Mouse (Mus musculus) embryonic facial prominence, embryonic 15.5 days (tissue): ENCODE measurements around the gene Tnc. TPM values are rescaled to one million over a fixed set of nuclear protein-coding genes. Genes with fewer than 3 reads are reported as not detected.

Experiments used
- ATAC-seq: fragments of 200-750 bp; cut with Nextera tagmentation; 2 replicates; pipeline ENCODE4 v1.8.0; 2017; ENCODE audit warnings: low read depth, moderate TSS enrichment; ENCODE audit not compliant: insufficient number of reproducible peaks, low FRiP score, low TSS enrichment
- H3K27ac ChIP-seq: fragments of 300-500 bp; sonication (generic); replicated peaks from 2 replicates; pipeline ENCODE4 v1.5.1; 2015; ENCODE audit warnings: mild to moderate bottlenecking, inconsistent platforms
- H3K27me3 ChIP-seq: fragments of 300-500 bp; sonication (generic); 2 replicates; pipeline ENCODE4 v1.6.1; 2015; ENCODE audit warnings: inconsistent platforms
- H3K36me3 ChIP-seq: fragments of 300-500 bp; sonication (generic); 2 replicates; pipeline ENCODE4 v1.6.1; 2015; ENCODE audit warnings: mild to moderate bottlenecking, inconsistent platforms
- H3K4me1 ChIP-seq: fragments of 300-500 bp; sonication (generic); 2 replicates; pipeline ENCODE4 v1.6.1; 2015; ENCODE audit warnings: inconsistent platforms
- H3K4me2 ChIP-seq: fragments of 300-500 bp; sonication (generic); replicated peaks from 2 replicates; pipeline ENCODE4 v1.6.1; 2015; ENCODE audit warnings: mild to moderate bottlenecking, inconsistent platforms
- H3K4me3 ChIP-seq: fragments of 300-500 bp; sonication (generic); replicated peaks from 2 replicates; pipeline ENCODE4 v1.5.1; 2015; ENCODE audit warnings: mild to moderate bottlenecking, inconsistent platforms
- H3K9ac ChIP-seq: fragments of 300-500 bp; sonication (generic); 2 replicates; pipeline ENCODE4 v1.6.1; 2015; ENCODE audit warnings: inconsistent platforms
- H3K9me3 ChIP-seq: fragments of 300-500 bp; sonication (generic); replicated peaks from 2 replicates; pipeline ENCODE4 v1.6.1; 2016; ENCODE audit warnings: inconsistent platforms
- WGBS: fragments of 180-500 bp; shearing (Covaris S2); methylation state at CpG from one replicate; pipeline ENCODE4 v1.1.7; 2015; 5-methylcytosine and 5-hydroxymethylcytosine counted together
- polyA plus RNA-seq: library from polyadenylated mRNA; unstranded; fragments of >200 nt; fragmentation: Nextera tagmentation; extraction: Ambion mirVana; gene quantifications from 2 replicates; pipeline ENCODE4 v1.2.1, GENCODE M21; 2015

The Tnc gene
- polyA plus RNA-seq, 1 experiment from 2014 or later = 63.5 TPM

DNA sequence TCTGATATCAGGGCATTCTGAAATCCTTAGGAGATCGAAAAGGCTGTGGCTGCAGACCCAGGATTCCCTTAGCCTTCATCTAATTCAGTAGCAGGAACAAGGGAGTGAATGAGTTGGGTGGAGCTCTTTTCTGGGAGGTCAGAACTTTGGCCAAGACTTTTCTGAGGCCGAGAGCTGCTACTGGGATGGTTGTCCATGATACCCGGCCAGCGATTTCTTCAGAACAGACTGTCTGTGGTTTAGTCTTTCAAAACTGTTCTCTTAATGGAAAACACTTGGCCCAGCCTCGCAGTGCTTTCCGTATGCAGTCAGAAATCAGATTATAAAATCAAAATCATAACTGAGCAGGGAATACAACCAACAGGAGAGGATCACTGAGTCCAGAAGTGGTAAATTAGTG lies 21.2 kb downstream of the Tnc start:
- H3K4me1 ChIP-seq = peaks cover 8% of the 10 kb centered on the region; the same call in 1 of the 2 replicates
- no peak overlapping the region for H3K9ac ChIP-seq
- ATAC-seq = no peak
- H3K27ac ChIP-seq = no peak overlapping the region; the same call in 1 of the 2 replicates
- no peaks in the 10 kb centered on the region for H3K27me3 ChIP-seq
- H3K4me3 ChIP-seq = no peak overlapping the region
- no peaks in the 10 kb centered on the region for H3K9me3 ChIP-seq
- no peaks in the 10 kb centered on the region for H3K36me3 ChIP-seq
- 37% methylated on average over 6 of the region's 6 CpGs for WGBS
- no peak overlapping the region for H3K4me2 ChIP-seq

DNA sequence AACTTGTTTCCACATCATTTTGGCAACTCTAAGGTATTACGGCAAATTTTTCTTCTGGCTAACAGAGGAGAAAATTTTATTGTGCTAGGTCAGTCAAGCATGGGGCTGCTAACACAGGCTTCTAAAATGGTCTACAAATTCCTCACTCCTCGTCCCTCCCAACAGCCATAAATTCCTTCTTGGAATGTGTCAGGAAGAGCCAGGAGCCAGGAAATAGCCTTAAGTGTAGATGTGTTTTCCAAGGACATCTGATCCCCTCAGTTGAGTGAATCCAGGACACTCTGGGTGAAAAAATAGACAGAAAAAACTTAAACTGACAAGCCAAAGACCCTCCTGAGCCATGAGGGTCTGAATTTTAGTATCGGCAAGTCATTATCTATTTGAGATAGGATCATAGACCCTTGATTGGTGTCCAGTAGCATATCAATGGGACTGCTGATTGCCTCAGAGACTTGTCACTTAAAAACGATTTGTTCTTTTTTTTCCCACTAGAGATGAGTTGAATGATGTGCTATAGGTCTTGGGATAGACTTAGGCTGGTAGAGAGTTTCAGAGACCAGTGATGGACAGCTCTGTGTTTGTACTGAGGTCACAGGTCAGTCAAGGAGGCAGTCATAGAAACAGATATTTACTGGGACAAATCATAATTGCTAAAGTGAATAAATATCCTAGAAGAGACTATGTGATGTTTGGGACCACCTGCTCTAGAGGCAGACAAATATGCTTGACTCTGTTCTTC lies 22.6 kb downstream of the Tnc start:
- Histone ChIP-seq H3K27ac (no peak overlapping the region), H3K4me1 (peaks cover 2% of the 10 kb centered on the region; the same call in 1 of the 2 replicates), H3K9ac (no peak overlapping the region), H3K4me3 (no peak overlapping the region), H3K36me3 (no peaks in the 10 kb centered on the region), H3K4me2 (no peak overlapping the region), H3K27me3 (no peaks in the 10 kb centered on the region), H3K9me3 (no peaks in the 10 kb centered on the region)
- 69% methylated on average over 4 of the region's 4 CpGs for WGBS
- ATAC-seq = no peak

DNA sequence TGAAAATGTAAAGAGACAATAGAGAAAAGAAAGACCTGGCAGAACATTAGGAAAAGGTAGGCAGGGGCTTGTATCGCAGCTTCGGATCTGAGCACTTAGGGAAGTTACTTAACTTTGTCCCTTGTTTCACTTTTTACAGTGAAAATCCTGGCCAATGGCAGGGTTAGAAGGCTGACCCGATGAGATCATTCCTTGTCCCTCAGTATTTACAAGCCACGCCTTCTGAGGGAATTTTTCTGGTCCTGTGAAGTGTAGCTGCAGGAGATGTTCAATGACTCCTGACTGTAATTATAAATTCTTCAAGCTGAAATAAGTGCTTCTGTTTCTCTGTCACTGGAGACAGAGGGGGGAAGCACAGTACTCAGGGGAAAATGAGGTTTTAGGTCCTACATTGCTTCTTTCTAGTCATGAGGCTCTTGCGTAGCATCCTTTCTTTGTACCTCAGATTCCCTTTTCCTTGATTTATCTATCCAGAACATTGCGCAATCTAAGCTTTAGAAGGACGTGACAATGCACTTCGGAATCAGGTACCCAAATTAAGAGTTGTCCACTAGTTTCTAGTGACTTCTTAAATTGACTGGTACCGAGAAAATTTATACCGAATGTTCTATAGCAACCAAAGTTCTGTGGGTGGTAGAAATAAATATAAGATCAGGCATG lies 25.8 kb downstream of the Tnc start:
- peaks cover 3% of the 10 kb centered on the region; the same call in 1 of the 2 replicates for H3K36me3 ChIP-seq
- no peaks in the 10 kb centered on the region for H3K27me3 ChIP-seq
- H3K9me3 ChIP-seq = no peaks in the 10 kb centered on the region
- H3K9ac ChIP-seq = no peak overlapping the region
- H3K4me2 ChIP-seq = no peak overlapping the region
- no peaks in the 10 kb centered on the region for H3K4me1 ChIP-seq
- no peak overlapping the region for H3K27ac ChIP-seq
- WGBS = 82% methylated on average over 10 of the region's 10 CpGs
- ATAC-seq = no peak
- H3K4me3 ChIP-seq = no peak overlapping the region

DNA sequence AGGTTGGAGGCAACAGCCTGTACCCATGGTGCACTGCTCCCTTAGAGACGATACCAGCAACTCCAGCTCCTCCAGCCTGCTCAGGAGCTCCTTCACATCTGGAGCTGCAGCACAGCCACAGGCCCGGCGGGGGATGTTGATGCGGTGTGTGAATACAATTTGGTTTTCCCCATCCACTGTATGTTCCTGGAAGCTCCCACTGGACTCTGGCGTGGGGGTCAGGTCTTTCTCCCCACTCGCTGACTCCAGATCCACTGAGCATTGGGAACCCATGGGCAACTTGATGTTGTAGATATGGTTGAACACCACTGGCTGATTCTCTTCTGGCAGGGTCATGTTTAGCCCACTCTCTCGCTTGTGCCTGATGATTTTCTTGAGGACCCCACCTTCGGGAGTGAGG lies 26.7 kb downstream of the Tnc start:
- ATAC-seq = no peak
- Histone ChIP-seq H3K36me3 (peaks cover 3% of the 10 kb centered on the region; the same call in 1 of the 2 replicates), H3K4me2 (no peak overlapping the region), H3K4me3 (no peak overlapping the region), H3K9ac (no peak overlapping the region), H3K9me3 (no peaks in the 10 kb centered on the region), H3K4me1 (no peaks in the 10 kb centered on the region), H3K27me3 (no peaks in the 10 kb centered on the region), H3K27ac (no peak overlapping the region)
- WGBS = 89% methylated on average over 8 of the region's 8 CpGs

DNA sequence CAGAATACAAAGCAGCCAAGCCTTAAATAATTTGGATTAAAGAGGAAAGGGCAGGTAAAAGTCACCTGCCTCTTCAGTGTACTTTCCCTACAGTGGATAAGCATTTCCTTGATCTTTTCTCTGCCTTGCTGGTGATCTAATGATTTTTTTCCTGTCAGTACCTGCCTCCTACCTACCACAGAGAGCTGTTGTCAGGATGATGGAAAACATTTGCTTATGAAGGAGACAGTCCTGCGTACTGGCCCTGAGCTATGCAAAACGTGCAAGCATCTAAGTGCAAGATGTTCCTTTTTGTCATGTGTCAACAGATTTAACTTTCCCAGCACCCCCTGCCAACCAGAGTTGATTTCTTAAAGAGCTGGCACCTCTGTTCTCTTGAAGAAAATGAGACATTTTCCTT lies 35.5 kb downstream of the Tnc start:
- Histone ChIP-seq H3K27me3 (no peaks in the 10 kb centered on the region), H3K4me3 (no peak overlapping the region), H3K4me2 (no peak overlapping the region), H3K9me3 (no peaks in the 10 kb centered on the region), H3K9ac (no peak overlapping the region), H3K36me3 (peaks cover 7% of the 10 kb centered on the region), H3K4me1 (no peaks in the 10 kb centered on the region), H3K27ac (no peak overlapping the region)
- ATAC-seq = no peak
- 38% methylated on average over 2 of the region's 2 CpGs for WGBS

DNA sequence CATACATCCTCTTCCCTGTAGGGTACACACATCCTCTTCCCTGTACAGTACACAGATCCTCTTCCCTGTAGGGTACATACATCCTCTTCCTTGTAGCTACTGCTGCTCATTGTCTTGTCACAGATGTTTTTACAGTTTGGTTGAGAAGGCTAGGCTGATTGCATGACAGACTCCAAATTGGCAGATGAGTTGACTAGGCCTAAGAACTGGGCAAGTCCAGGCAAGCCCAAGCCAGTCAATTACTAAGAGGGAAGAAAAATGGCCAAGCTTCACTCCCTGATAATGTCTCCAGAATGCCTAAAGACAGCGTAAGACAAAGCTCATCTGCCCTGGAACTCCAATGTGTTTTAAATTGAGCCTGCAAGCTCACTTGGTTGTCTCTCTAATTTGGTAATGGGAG lies 36.9 kb downstream of the Tnc start:
- H3K27me3 ChIP-seq = no peaks in the 10 kb centered on the region
- no peak overlapping the region for H3K4me2 ChIP-seq
- no peak overlapping the region for H3K4me3 ChIP-seq
- H3K4me1 ChIP-seq = no peaks in the 10 kb centered on the region
- WGBS = 64% methylated on average over 1 of the region's 1 CpGs
- peaks cover 10% of the 10 kb centered on the region for H3K36me3 ChIP-seq
- ATAC-seq = no peak
- no peak overlapping the region for H3K9ac ChIP-seq
- H3K9me3 ChIP-seq = no peaks in the 10 kb centered on the region
- no peak overlapping the region for H3K27ac ChIP-seq

DNA sequence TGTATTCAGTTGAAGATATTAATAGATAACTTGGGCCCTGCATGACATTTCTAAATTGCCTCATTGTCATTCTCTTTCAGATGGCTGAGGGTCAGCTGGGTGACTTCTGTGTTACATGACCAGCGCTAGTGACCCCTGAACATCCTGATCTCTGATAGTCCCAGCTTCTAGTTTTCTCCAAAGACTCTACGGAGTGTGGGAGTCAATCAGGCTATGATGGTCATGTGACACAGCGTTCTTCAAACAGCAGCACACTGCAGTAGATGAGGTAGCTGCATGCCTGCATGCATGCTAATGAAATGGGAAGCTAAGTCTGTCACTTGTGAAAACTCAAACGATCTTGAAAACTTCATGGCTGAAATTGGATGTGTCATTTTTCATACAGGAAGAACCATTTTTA lies 41.6 kb downstream of the Tnc start:
- Histone ChIP-seq H3K36me3 (peaks cover 7% of the 10 kb centered on the region; the same call in 1 of the 2 replicates), H3K4me1 (0 out of 2 replicates have a peak, but pooled peaks cover 5% of the 10 kb centered on the region), H3K4me3 (no peak overlapping the region), H3K27ac (no peak overlapping the region), H3K27me3 (no peaks in the 10 kb centered on the region), H3K9me3 (no peaks in the 10 kb centered on the region), H3K9ac (no peak overlapping the region), H3K4me2 (no peak overlapping the region)
- WGBS = 86% methylated on average over 4 of the region's 4 CpGs
- ATAC-seq = no peak

DNA sequence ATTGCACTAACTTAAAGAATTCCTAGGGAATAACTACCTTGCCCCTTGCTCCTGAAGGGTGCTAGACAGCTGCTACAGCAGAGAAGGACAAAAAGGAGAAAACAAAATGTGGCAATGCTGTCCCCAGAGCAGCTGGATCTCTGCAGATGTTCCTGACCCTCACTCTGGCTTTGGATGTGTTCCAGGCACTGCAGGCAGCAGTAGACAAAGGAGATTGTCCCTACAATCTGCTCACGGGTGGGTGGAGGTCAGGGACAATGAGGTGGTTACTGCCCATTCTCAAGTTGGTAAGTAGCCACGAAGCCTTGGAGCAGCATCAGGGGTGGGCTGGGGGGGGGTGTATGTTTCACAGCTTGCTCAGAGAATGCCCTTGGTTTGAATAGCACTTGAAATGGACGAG lies 43.1 kb downstream of the Tnc start:
- ATAC-seq = no peak; the same call in 1 of the 2 replicates
- H3K4me2 ChIP-seq = no peak overlapping the region
- 0 out of 2 replicates have a peak, but pooled peaks cover 5% of the 10 kb centered on the region for H3K4me1 ChIP-seq
- no peak overlapping the region for H3K4me3 ChIP-seq
- peaks cover 9% of the 10 kb centered on the region; the same call in 1 of the 2 replicates for H3K36me3 ChIP-seq
- 0 out of 2 replicates have a peak overlapping the region, but pooled peaks have one; percentile 2 for H3K27ac ChIP-seq
- H3K9ac ChIP-seq = no peak overlapping the region
- H3K27me3 ChIP-seq = no peaks in the 10 kb centered on the region
- no peaks in the 10 kb centered on the region for H3K9me3 ChIP-seq
- WGBS = 60% methylated on average over 3 of the region's 3 CpGs

DNA sequence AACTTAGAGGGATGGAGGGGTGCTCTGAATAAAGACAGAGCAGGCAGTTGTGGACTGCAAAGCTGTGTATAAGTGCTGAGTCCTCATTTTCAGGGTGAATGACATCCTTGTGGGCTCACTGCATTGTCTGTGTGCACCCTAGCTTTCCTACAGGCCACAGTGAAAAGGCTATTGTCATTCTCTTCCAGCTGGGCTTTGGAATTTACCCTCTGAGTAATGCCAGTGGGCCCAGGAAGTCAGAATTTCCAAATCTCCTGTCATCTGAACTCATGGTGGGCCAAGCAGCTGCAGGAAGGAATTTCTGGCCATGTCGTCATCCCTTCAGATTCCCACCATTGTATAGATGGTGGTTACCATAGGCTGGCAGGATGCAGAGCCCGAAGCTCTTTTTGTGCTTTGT lies 44.6 kb downstream of the Tnc start:
- Histone ChIP-seq H3K4me2 (no peak overlapping the region), H3K27ac (no peak overlapping the region), H3K9ac (no peak overlapping the region), H3K4me3 (no peak overlapping the region), H3K9me3 (no peaks in the 10 kb centered on the region), H3K36me3 (peaks cover 7% of the 10 kb centered on the region; the same call in 1 of the 2 replicates), H3K4me1 (0 out of 2 replicates have a peak, but pooled peaks cover 5% of the 10 kb centered on the region), H3K27me3 (no peaks in the 10 kb centered on the region)
- WGBS = 58% methylated on average over 2 of the region's 2 CpGs
- ATAC-seq = no peak

DNA sequence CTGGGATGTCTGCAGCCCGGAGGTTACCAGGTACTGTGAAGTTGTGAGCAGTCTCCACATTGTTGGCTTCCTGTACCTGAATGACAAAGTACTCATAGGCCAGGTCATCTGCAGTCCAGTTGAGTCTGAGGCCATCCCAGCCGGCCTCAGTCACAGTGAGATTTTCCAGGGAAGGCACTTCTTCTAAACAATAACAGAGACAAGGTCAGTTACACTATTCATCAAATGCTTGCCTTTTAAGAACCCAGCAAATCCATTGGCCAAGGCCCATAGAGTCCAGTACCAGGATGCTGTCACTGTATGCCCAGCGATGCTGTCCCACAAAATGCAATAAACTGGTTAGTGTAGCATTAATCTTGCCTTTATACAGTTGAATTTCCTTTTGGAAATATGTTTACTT lies 46.0 kb downstream of the Tnc start:
- ATAC-seq = no peak
- WGBS = 92% methylated on average over 3 of the region's 3 CpGs

DNA sequence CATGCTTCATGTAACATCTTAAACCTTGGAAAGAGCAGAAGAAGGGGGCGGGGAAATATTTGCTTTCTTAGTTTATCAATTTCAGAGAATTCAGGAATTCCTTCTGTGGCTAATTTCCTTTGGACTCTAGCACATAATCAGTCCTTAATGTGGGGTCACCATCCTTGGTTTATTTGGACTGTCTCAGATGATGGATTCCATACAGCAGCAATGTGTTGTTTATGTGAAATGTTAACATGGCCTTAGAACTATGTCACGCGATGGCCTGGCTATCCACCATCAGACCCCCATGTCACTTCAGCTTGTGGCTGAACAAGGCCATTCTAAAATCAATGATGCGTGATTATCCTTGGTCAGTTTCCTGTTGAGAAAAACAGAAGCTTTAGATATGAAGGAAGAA lies 46.5 kb downstream of the Tnc start:
- ATAC-seq = no peak
- H3K4me3 ChIP-seq = no peak overlapping the region
- no peak overlapping the region for H3K9ac ChIP-seq
- H3K27ac ChIP-seq = no peak overlapping the region
- 90% methylated on average over 4 of the region's 4 CpGs for WGBS
- H3K4me1 ChIP-seq = 0 out of 2 replicates have a peak, but pooled peaks cover 5% of the 10 kb centered on the region
- H3K4me2 ChIP-seq = no peak overlapping the region
- no peaks in the 10 kb centered on the region for H3K27me3 ChIP-seq
- peaks cover 8% of the 10 kb centered on the region; the same call in 1 of the 2 replicates for H3K36me3 ChIP-seq
- H3K9me3 ChIP-seq = no peaks in the 10 kb centered on the region

More for the DNA sequence above, 46.0 kb downstream of the Tnc start:
- peaks cover 6% of the 10 kb centered on the region; the same call in 1 of the 2 replicates for H3K36me3 ChIP-seq
- H3K9ac ChIP-seq = no peak overlapping the region
- no peak overlapping the region for H3K4me3 ChIP-seq
- H3K4me2 ChIP-seq = no peak overlapping the region
- 0 out of 2 replicates have a peak, but pooled peaks cover 5% of the 10 kb centered on the region for H3K4me1 ChIP-seq
- H3K27me3 ChIP-seq = no peaks in the 10 kb centered on the region
- no peak overlapping the region for H3K27ac ChIP-seq
- H3K9me3 ChIP-seq = no peaks in the 10 kb centered on the region
